ENCODE assay signal across 8 mouse cellular contexts in the genomic region with DNA sequence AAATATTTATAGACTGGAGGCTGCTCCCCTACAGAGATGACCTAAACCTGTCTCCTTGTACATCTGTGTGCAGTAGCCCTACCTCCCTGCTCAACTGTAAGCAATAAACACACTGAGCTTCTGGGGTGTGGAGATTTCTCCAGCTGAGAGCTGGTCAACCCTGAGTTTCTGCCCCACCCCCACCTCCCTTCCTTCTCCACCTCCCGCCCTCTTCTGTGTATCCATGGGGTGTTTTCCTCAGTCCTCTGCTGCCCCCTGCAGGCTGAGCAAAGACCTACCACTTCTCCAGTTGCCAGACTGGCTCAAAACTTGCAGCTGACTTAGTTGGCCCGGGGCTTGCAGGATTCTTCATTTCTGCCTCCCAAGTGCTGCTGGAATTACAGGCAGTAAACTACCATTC. TPM values are rescaled to one million over a fixed set of nuclear protein-coding genes. Genes with fewer than 3 reads are reported as not detected.
DNase-seq lines count a peak whose midpoint lies in the region; ATAC-seq lines count a peak whose summit lies in the region.

No protein-coding gene starts in this region.

- H3K9ac ChIP-seq in hindbrain, embryonic 11.5 days (ENCODE audit: low read depth, low read length): no peak overlapping the region
- H3K9ac ChIP-seq in hindbrain, embryonic 12.5 days: no peak overlapping the region
- H3K9ac ChIP-seq in limb, embryonic 13.5 days: no peak overlapping the region
- H3K9ac ChIP-seq in stomach, embryonic 15.5 days: no peak overlapping the region

- no peaks in the 10 kb centered on the region for H3K4me1 ChIP-seq in hindbrain, embryonic 11.5 days (replicated peaks; ENCODE audit: control insufficient read depth, insufficient read depth, low read length)
- H3K4me1 ChIP-seq in hindbrain, embryonic 12.5 days: peaks cover 6% of the 10 kb centered on the region; the same call in 1 of the 2 replicates
- peaks cover 3% of the 10 kb centered on the region; the same call in 1 of the 2 replicates for H3K4me1 ChIP-seq in limb, embryonic 13.5 days
- H3K4me1 ChIP-seq in stomach, embryonic 15.5 days: no peaks in the 10 kb centered on the region

- no peaks in the 10 kb centered on the region for H3K9me3 ChIP-seq in hindbrain, embryonic 11.5 days (ENCODE audit: control insufficient read depth, low read length)
- H3K9me3 ChIP-seq in hindbrain, embryonic 12.5 days (replicated peaks): no peaks in the 10 kb centered on the region
- H3K9me3 ChIP-seq in limb, embryonic 13.5 days: no peaks in the 10 kb centered on the region
- H3K9me3 ChIP-seq in stomach, embryonic 15.5 days: no peaks in the 10 kb centered on the region

- no peak overlapping the region for H3K4me2 ChIP-seq in hindbrain, embryonic 11.5 days (replicated peaks; ENCODE audit: low read depth, low read length)
- no peak overlapping the region for H3K4me2 ChIP-seq in hindbrain, embryonic 12.5 days (replicated peaks)
- no peak overlapping the region for H3K4me2 ChIP-seq in limb, embryonic 13.5 days (replicated peaks)
- H3K4me2 ChIP-seq in stomach, embryonic 15.5 days: no peak overlapping the region

- peak; percentile 89 for DNase-seq in hindbrain, embryonic 11.5 days (ENCODE audit: low spot score)
- peak; percentile 86 for DNase-seq in embryo, embryonic 10 days (ENCODE audit: low spot score)
- DNase-seq in gastrocnemius, postnatal 4 days (ENCODE audit: low spot score in 2 of 2): peak; percentile 78 to 87
- peak; percentile 89 for DNase-seq in kidney, adult 9 months
- peak; percentile 70 to 81 for DNase-seq in natural killer cell, adult 2 months (ENCODE audit: low spot score in 2 of 2)

- WGBS in hindbrain, embryonic 11.5 days: 15% methylated on average over 2 of the region's 2 CpGs
- 8% methylated on average over 2 of the region's 2 CpGs for WGBS in hindbrain, embryonic 12.5 days
- WGBS in limb, embryonic 13.5 days: 2% methylated on average over 2 of the region's 2 CpGs
- 8% methylated on average over 2 of the region's 2 CpGs for WGBS in stomach, embryonic 15.5 days

- no peak for ATAC-seq in hindbrain, embryonic 11.5 days (ENCODE audit: low FRiP score)
- no peak for ATAC-seq in hindbrain, embryonic 12.5 days (ENCODE audit: low FRiP score)
- peak; percentile 82 for ATAC-seq in limb, embryonic 13.5 days (ENCODE audit: low FRiP score, low read depth)
- peak; percentile 62; the same call in 1 of the 2 replicates for ATAC-seq in stomach, embryonic 15.5 days (ENCODE audit: insufficient read depth, low FRiP score, low read depth)

- H3K27me3 ChIP-seq in hindbrain, embryonic 11.5 days (ENCODE audit: control insufficient read depth, insufficient read depth, low read length): no peaks in the 10 kb centered on the region
- H3K27me3 ChIP-seq in hindbrain, embryonic 12.5 days: no peaks in the 10 kb centered on the region
- H3K27me3 ChIP-seq in limb, embryonic 13.5 days: no peaks in the 10 kb centered on the region
- H3K27me3 ChIP-seq in stomach, embryonic 15.5 days (replicated peaks): no peaks in the 10 kb centered on the region

- H3K27ac ChIP-seq in hindbrain, embryonic 11.5 days (ENCODE audit: low read depth, low read length): no peak overlapping the region
- H3K27ac ChIP-seq in hindbrain, embryonic 12.5 days: no peak overlapping the region
- no peak overlapping the region for H3K27ac ChIP-seq in limb, embryonic 13.5 days
- H3K27ac ChIP-seq in stomach, embryonic 15.5 days: no peak overlapping the region

- H3K36me3 ChIP-seq in hindbrain, embryonic 11.5 days (ENCODE audit: control insufficient read depth, insufficient read depth, low read length): no peaks in the 10 kb centered on the region
- no peaks in the 10 kb centered on the region for H3K36me3 ChIP-seq in hindbrain, embryonic 12.5 days
- no peaks in the 10 kb centered on the region for H3K36me3 ChIP-seq in limb, embryonic 13.5 days
- no peaks in the 10 kb centered on the region for H3K36me3 ChIP-seq in stomach, embryonic 15.5 days

- H3K4me3 ChIP-seq in hindbrain, embryonic 11.5 days (ENCODE audit: low read depth, low read length): no peak overlapping the region
- H3K4me3 ChIP-seq in hindbrain, embryonic 12.5 days: no peak overlapping the region
- no peak overlapping the region for H3K4me3 ChIP-seq in limb, embryonic 13.5 days
- H3K4me3 ChIP-seq in stomach, embryonic 15.5 days (replicated peaks): no peak overlapping the region

RNA-seq across cellular contexts. Expression of gene Qrich2, which starts 2.2 kb away (rescaled TPM):
- 0.17 TPM in 1 of 2 replicates, not detected in the other for polyA plus RNA-seq in hindbrain, embryonic 11.5 days (2014; fragmentation: Nextera tagmentation; extraction: Ambion mirVana)
- polyA plus RNA-seq in hindbrain, embryonic 12.5 days (2016; fragmentation: Nextera tagmentation; extraction: Ambion mirVana): 0.18 and 0.39 TPM in 2 replicates
- under 1 TPM; 0.02 to 0.10 TPM for total RNA-seq in gastrocnemius, postnatal 4 days (2021)
- 0.17 and 0.24 TPM in 2 replicates for polyA plus RNA-seq in limb, embryonic 13.5 days (2015; fragmentation: Nextera tagmentation; extraction: Ambion mirVana)
- 0.46 and 0.50 TPM in 2 replicates for polyA plus RNA-seq in stomach, embryonic 15.5 days (2015; fragmentation: Nextera tagmentation; extraction: Ambion mirVana)

RNA-seq across cellular contexts. Expression of gene Ubald2, which starts 29.9 kb away (rescaled TPM):
- polyA plus RNA-seq in hindbrain, embryonic 11.5 days (2014; fragmentation: Nextera tagmentation; extraction: Ambion mirVana): 77.9 and 81.2 TPM in 2 replicates
- 46.6 and 50.6 TPM in 2 replicates for polyA plus RNA-seq in hindbrain, embryonic 12.5 days (2016; fragmentation: Nextera tagmentation; extraction: Ambion mirVana)
- 10 to 100 TPM; 44.6 to 45.1 TPM for total RNA-seq in gastrocnemius, postnatal 4 days (2021)
- polyA plus RNA-seq in limb, embryonic 13.5 days (2015; fragmentation: Nextera tagmentation; extraction: Ambion mirVana): 28.2 and 30.2 TPM in 2 replicates
- 37.7 and 37.9 TPM in 2 replicates for polyA plus RNA-seq in stomach, embryonic 15.5 days (2015; fragmentation: Nextera tagmentation; extraction: Ambion mirVana)

RNA-seq across cellular contexts. Expression of gene Prpsap1, which starts 30.2 kb away (rescaled TPM):
- polyA plus RNA-seq in hindbrain, embryonic 11.5 days (2014; fragmentation: Nextera tagmentation; extraction: Ambion mirVana): 164 and 169 TPM in 2 replicates
- polyA plus RNA-seq in hindbrain, embryonic 12.5 days (2016; fragmentation: Nextera tagmentation; extraction: Ambion mirVana): 164 and 179 TPM in 2 replicates
- total RNA-seq in gastrocnemius, postnatal 4 days (2021): 10 to 100 TPM; 43.3 to 49.6 TPM
- polyA plus RNA-seq in limb, embryonic 13.5 days (2015; fragmentation: Nextera tagmentation; extraction: Ambion mirVana): 189 and 199 TPM in 2 replicates
- polyA plus RNA-seq in stomach, embryonic 15.5 days (2015; fragmentation: Nextera tagmentation; extraction: Ambion mirVana): 196 and 218 TPM in 2 replicates

RNA-seq across cellular contexts. Expression of gene Rnf157, which starts 51.0 kb away (rescaled TPM):
- 16.0 and 23.1 TPM in 2 replicates for polyA plus RNA-seq in hindbrain, embryonic 11.5 days (2014; fragmentation: Nextera tagmentation; extraction: Ambion mirVana)
- polyA plus RNA-seq in hindbrain, embryonic 12.5 days (2016; fragmentation: Nextera tagmentation; extraction: Ambion mirVana): 44.8 and 47.2 TPM in 2 replicates
- total RNA-seq in gastrocnemius, postnatal 4 days (2021): 10 to 100 TPM; 32.8 to 37.3 TPM
- polyA plus RNA-seq in limb, embryonic 13.5 days (2015; fragmentation: Nextera tagmentation; extraction: Ambion mirVana): 18.6 and 18.7 TPM in 2 replicates
- polyA plus RNA-seq in stomach, embryonic 15.5 days (2015; fragmentation: Nextera tagmentation; extraction: Ambion mirVana): 13.5 and 14.5 TPM in 2 replicates

Comparison
In these comparisons a context has a peak if more than half of its experiments do, and no peak if none do; other contexts are left out.
1. ATAC-seq: peak in limb, embryonic 13.5 days (single experiment) and stomach, embryonic 15.5 days (single experiment); none in hindbrain, embryonic 11.5 days (single experiment) and hindbrain, embryonic 12.5 days (single experiment).
2. Peak in every context shown above with its lines, with median percentiles within 50 percentile points of each other: DNase-seq.